Mouse (Mus musculus) bone marrow, adult 2 months (tissue): ENCODE results near the gene Hcrtr1.
A peak's percentile ranks its signal among the peaks of the same experiment; 100 is the strongest.

Experiments used
- CTCF ChIP-seq: fragments of 200-500 bp; IDR thresholded peaks from 2 replicates; pipeline ENCODE4 v1.5.1; 2011; ENCODE audit warnings: low read length, control low read depth; ENCODE audit not compliant: control insufficient read depth, insufficient read depth
- POLR2A ChIP-seq: fragments of 200-500 bp; IDR thresholded peaks from 2 replicates; pipeline ENCODE4 v1.6.1; 2011; ENCODE audit warnings: low read depth, mild to moderate bottlenecking, control low read depth, low read length, borderline replicate concordance; ENCODE audit not compliant: control insufficient read depth

DNA sequence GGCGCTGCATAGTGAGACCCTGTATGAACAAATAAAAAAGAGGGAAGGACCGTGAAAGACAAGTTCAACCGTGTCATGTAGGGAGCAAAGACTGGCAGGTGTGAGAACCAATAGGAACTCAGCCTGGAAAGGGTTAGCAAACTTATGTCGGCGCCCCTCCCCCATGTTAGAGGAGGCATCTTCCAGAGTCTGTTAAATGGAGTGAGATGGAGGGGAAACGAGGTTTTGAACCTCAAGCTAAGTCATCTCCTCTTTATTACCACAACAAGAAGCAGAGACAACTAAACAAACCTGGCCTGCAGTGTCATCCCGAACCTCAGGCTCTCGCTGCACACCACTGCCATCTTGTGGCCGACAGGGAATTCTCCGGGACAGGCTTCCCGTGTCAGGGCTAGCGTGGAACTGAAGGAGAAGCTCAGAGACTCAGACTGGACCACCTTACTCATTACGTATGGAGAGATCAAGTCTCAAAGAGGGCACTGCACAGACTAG is 49.7 kb upstream of the Hcrtr1 start:
- no peak for TF ChIP-seq POLR2A
- peak; percentile 99 for TF ChIP-seq CTCF
